Mouse (Mus musculus): ENCODE results near the gene Nhej1. TPM values are rescaled to one million over a fixed set of nuclear protein-coding genes. Genes with fewer than 3 reads are reported as not detected.

Gene Nhej1
- polyA plus RNA-seq, 1 experiment from 2014 or later: 6.0 TPM

DNA sequence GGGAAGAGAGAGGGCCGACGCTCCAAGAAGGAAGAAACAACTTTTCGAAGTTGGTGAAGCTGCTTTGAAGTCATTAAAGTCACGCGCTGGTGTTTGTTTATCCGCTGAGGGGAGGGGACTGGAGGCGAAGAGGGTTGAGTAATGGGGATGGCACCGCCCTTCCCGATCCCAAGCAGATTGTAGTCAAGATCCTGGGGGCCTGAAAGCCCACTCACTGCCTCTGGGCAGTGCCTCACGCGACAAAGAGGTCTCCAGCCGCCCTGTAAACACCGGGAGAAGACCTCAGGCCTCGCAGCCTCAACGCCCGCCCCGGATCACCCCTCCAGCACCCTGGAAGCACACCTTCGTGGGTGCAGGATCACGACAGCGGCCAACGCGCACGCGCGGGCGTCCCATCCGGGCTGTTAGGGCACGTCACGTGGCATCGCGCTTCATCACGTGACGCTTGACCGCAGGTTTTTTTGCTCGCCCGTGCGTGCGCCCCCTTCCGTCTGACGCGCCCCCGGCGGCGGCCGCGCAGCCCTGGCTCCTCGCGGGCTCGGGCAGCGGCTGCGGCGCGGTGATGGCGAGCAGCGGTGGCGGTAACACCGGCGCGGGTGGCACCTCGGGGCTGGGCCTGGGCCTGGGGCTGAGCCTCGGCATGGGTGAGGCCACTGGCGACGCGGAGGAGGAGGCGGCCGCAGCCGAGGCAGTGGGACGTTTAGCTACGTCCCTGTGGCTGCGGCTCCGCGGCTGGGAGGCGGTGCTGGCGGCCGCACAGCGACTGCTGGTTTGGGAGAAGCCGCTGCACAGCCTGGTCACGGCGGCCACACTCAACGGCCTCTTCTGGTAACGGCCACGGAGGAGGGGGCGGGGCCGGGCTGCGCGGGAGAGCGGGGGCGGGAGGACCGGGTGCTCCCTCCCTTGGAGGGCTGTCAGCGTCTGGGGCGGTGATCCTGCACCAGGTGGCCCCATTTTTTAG lies 17.6 kb upstream of the Nhej1 start, which contains the start of the genes Cnppd1 and Retreg2:
TSS of gene Cnppd1 (minus strand) at position 411 of the 961 bp plus-strand sequence.
TSS of gene Retreg2 (plus strand) at position 478 of the 961 bp plus-strand sequence.
- Histone ChIP-seq H3K36me3 (peaks cover 53% of the 10 kb centered on the region), H3K9me3 (replicated peaks) (no peaks in the 10 kb centered on the region), H3K27ac (replicated peaks) (peak within 1 kb of the TSS; percentile 98), H3K4me3 (replicated peaks) (peak within 1 kb of the TSS; percentile 78), H3K4me2 (peak within 1 kb of the TSS; percentile 96), H3K27me3 (replicated peaks) (no peaks in the 10 kb centered on the region), H3K9ac (replicated peaks) (peak within 1 kb of the TSS; percentile 81), H3K4me1 (peaks cover 44% of the 10 kb centered on the region)
- 0% methylated on average over 89 of the region's 91 CpGs for WGBS
- peak; percentile 90 for ATAC-seq (ENCODE audit: low FRiP score)

DNA sequence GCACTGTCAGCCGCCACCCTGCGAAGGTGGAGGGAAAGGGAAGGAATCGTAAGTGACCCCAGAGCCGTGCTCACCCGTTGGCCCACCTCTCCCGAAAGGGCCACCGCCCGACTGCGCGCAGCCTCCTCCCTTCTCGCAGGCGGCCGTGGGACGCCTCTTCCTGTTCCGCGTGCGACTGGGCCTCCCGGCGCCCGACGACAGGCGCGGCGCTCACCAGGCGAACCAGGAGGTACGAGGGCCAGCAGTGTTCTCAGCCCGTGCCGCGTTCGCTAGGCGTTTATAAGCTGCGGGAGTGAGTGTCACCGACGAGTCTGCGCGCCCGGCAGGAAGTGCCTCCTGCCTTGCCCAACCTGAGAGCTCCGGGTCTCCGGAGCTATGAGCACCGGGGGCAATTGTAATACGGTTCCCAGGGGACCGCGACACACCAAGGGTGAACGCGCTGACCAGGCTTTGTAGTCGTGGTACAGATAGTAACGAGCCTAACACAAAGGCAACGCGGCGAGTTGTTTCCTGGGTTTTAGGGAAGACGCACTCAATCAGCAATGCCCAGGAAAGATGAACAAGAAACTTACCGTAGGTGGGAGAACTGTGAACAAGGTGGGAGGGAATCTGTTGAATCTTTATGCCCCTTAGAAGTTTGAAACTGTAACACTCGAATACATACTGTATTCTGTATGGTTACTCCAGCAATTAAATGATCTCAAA lies 16.6 kb upstream of the Nhej1 start:
- H3K36me3 ChIP-seq: peaks cover 53% of the 10 kb centered on the region
- H3K9me3 ChIP-seq (replicated peaks): no peaks in the 10 kb centered on the region
- H3K4me2 ChIP-seq: peak overlapping the region; percentile 96
- H3K4me1 ChIP-seq: peaks cover 44% of the 10 kb centered on the region
- no peaks in the 10 kb centered on the region for H3K27me3 ChIP-seq (replicated peaks)
- WGBS: under 1% methylated on average over 53 of the region's 53 CpGs
- peak; percentile 16 for ATAC-seq (ENCODE audit: low FRiP score)
- H3K4me3 ChIP-seq (replicated peaks): peak overlapping the region; percentile 78
- peak overlapping the region; percentile 81 for H3K9ac ChIP-seq (replicated peaks)
- peak overlapping the region; percentile 98 for H3K27ac ChIP-seq (replicated peaks)

DNA sequence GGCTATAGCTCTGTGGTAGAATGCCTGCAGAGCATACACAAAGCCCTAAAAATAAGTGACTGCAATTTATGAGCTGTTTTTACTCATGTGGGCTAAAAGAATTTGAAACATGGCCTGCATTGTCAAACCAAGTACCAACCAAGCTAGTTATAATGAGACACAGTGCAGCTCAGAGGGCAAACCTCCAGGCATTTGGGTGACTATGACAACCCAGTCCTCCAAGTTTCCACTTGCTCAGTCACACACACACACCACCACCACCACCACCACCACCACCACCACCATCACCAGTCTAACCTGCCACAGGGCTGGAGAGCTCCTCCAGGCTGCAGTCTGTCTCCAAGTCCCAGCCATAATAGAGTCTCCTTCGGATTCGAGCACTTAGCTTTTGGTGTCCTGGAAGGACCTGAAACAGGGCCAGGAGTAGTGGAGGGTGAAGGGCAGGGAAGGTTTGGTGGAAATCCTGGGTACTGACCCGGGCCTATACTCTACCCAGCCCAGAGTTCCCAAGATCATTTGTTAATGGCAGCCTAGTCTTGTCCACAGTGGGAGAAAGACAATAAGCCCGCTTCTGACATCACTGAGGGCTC lies 15.7 kb upstream of the Nhej1 start:
- H3K4me1 ChIP-seq: peaks cover 44% of the 10 kb centered on the region
- H3K27me3 ChIP-seq (replicated peaks): no peaks in the 10 kb centered on the region
- WGBS: 59% methylated on average over 4 of the region's 4 CpGs
- peaks cover 53% of the 10 kb centered on the region for H3K36me3 ChIP-seq
- peak overlapping the region; percentile 78 for H3K4me3 ChIP-seq (replicated peaks)
- peak overlapping the region; percentile 81 for H3K9ac ChIP-seq (replicated peaks)
- H3K27ac ChIP-seq (replicated peaks): peak overlapping the region; percentile 98; the same call in 1 of the 2 replicates
- no peak for ATAC-seq (ENCODE audit: low FRiP score)
- peak overlapping the region; percentile 96 for H3K4me2 ChIP-seq
- H3K9me3 ChIP-seq (replicated peaks): no peaks in the 10 kb centered on the region

DNA sequence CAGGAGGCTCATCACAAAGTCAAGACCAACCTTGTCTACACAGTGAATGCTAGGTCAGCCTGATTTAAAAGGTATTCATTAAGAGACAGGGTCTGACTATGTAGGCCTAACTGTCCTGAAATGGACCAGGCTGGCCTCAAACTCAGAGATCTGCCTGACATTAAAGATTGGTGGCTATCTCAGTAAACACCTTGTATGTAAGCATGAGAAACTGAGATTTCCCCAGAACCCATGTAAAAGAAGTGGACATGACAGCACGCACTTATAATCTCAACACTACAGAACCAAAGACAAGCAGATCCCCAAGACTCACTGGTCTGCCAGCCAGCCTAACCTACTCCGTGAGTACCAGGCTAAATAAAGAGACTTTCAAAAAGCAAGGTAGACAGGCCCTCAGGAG lies 13.4 kb upstream of the Nhej1 start:
- H3K9ac ChIP-seq (replicated peaks): no peak overlapping the region
- H3K4me1 ChIP-seq: peaks cover 27% of the 10 kb centered on the region
- 98% methylated on average over 2 of the region's 2 CpGs for WGBS
- no peak overlapping the region for H3K4me3 ChIP-seq (replicated peaks)
- H3K4me2 ChIP-seq: no peak overlapping the region
- no peak overlapping the region for H3K27ac ChIP-seq (replicated peaks)
- H3K27me3 ChIP-seq (replicated peaks): no peaks in the 10 kb centered on the region
- no peak for ATAC-seq (ENCODE audit: low FRiP score)
- H3K9me3 ChIP-seq (replicated peaks): no peaks in the 10 kb centered on the region
- H3K36me3 ChIP-seq: peaks cover 46% of the 10 kb centered on the region

DNA sequence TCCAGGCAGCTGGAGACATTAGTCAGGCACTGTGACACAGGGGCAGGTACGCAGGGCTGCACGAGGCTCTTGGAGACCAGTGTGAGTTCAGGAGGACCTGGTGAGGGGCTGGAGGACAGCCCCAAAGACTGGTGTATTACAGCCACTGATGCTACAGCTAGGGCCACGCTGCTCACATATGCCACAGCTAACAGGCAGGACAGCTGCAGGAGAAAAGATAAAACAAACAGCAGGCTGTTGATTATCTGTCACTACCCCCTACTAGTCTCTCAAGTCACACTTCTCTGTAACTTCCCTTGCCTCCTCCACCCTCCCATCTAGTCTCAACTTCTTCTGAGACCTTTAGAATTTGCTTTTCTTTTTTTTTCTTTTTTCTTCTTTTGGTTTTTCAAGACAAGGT lies 11.7 kb upstream of the Nhej1 start:
- no peaks in the 10 kb centered on the region for H3K27me3 ChIP-seq (replicated peaks)
- H3K36me3 ChIP-seq: peaks cover 46% of the 10 kb centered on the region
- 83% methylated on average over 3 of the region's 3 CpGs for WGBS
- no peak overlapping the region for H3K4me3 ChIP-seq (replicated peaks)
- no peak overlapping the region for H3K9ac ChIP-seq (replicated peaks)
- no peak for ATAC-seq (ENCODE audit: low FRiP score)
- H3K4me1 ChIP-seq: peaks cover 27% of the 10 kb centered on the region
- H3K27ac ChIP-seq (replicated peaks): no peak overlapping the region
- H3K9me3 ChIP-seq (replicated peaks): no peaks in the 10 kb centered on the region
- no peak overlapping the region for H3K4me2 ChIP-seq

DNA sequence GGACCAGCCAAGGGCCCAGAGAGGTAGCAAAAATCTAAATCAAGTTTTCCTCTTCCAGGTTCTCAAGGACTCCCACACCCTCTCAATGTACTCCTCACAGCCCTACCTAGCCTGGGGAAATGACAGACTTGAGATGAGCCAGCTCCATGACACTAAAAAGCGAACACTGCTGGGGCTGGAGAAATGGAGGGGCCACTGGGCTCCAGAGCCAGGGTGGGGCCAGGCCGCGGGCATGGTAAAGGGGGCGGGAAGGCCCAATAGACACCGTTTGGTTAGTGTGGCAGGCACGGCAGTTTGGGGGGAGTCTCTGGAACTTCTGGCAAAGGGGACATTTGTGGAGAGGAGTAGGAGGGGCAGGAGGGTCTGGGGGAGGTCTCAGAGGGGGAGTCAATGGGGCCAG lies 11.3 kb upstream of the Nhej1 start:
- Histone ChIP-seq H3K4me2 (no peak overlapping the region), H3K4me3 (replicated peaks) (no peak overlapping the region), H3K4me1 (peaks cover 23% of the 10 kb centered on the region), H3K36me3 (peaks cover 46% of the 10 kb centered on the region), H3K9ac (replicated peaks) (no peak overlapping the region), H3K27me3 (replicated peaks) (no peaks in the 10 kb centered on the region), H3K27ac (replicated peaks) (no peak overlapping the region), H3K9me3 (replicated peaks) (no peaks in the 10 kb centered on the region)
- 89% methylated on average over 6 of the region's 6 CpGs for WGBS
- no peak for ATAC-seq (ENCODE audit: low FRiP score)

DNA sequence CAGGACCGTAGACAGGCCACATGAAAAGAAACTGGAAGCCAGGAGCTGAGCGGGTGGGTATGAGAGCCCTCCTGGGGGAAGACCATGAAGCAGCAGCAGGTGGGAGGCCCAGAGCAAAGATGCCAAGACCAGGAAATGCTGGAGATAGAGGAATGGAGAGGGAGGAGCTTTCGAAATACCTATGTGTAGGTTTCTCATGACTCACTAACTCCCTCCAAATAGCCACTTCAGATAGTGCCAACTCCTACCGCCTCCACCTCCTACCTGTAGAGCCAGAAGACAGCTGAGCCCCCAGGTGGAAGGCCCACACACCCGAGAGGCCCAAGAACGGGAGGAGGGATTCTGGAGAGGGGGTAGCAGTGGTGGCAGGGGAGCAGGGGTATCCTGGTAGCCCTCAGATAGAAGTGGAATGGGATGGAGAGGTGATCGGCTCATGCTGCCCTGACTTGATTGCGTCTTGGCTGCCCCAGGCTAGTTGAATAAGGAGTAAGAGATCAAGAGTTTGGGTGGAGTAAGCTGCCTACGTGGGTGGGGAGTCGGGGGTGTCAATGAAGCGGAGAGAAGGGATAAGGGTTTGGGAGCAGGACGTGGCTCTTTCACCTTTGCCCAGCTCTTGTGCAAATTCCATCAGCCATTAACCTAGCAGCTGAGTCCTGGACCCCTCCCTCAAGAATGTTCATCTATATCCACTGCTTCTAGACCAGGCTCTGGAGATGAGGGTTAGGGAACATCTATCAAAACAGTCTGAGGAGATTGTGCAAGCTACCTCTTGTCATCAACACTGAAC lies 8.6 kb upstream of the Nhej1 start, which contains the start of gene Slc23a3:
TSS of gene Slc23a3 (minus strand) at position 470 of the 787 bp plus-strand sequence.
- H3K27me3 ChIP-seq (replicated peaks): 0 out of 2 replicates have a peak, but pooled peaks cover 2% of the 10 kb centered on the region
- H3K36me3 ChIP-seq: peaks cover 35% of the 10 kb centered on the region
- H3K4me2 ChIP-seq: no peak within 1 kb of the TSS
- H3K27ac ChIP-seq (replicated peaks): no peak within 1 kb of the TSS
- H3K9ac ChIP-seq (replicated peaks): no peak within 1 kb of the TSS
- H3K9me3 ChIP-seq (replicated peaks): no peaks in the 10 kb centered on the region
- no peak within 1 kb of the TSS for H3K4me3 ChIP-seq (replicated peaks)
- WGBS: 69% methylated on average over 12 of the region's 12 CpGs
- no peaks in the 10 kb centered on the region for H3K4me1 ChIP-seq
- no peak for ATAC-seq (ENCODE audit: low FRiP score)

DNA sequence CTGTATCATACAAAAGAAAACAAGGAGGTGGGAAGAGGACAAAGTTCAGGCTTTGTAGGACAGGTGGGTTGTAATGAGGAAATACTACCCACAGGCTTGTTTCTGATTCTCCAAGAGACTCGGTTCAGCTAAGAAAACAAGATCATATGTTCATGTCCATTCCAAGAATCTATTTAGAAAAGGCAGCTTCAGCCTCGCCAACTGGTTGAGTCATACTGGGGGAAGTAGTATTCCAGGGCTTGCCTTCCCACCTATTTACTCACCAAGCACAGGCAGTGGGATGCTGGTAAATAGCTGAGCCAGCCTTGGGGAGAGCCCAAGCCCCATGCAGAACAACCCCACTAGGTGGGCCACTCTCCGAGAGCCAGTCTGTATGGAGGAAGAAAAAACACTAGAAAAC lies 3.6 kb upstream of the Nhej1 start:
- Histone ChIP-seq H3K9ac (replicated peaks) (no peak overlapping the region), H3K27ac (replicated peaks) (no peak overlapping the region), H3K27me3 (replicated peaks) (0 out of 2 replicates have a peak, but pooled peaks cover 2% of the 10 kb centered on the region), H3K4me2 (no peak overlapping the region), H3K9me3 (replicated peaks) (no peaks in the 10 kb centered on the region), H3K4me3 (replicated peaks) (no peak overlapping the region), H3K4me1 (peaks cover 12% of the 10 kb centered on the region), H3K36me3 (no peaks in the 10 kb centered on the region)
- ATAC-seq (ENCODE audit: low FRiP score): no peak
- WGBS: 86% methylated on average over 3 of the region's 3 CpGs

DNA sequence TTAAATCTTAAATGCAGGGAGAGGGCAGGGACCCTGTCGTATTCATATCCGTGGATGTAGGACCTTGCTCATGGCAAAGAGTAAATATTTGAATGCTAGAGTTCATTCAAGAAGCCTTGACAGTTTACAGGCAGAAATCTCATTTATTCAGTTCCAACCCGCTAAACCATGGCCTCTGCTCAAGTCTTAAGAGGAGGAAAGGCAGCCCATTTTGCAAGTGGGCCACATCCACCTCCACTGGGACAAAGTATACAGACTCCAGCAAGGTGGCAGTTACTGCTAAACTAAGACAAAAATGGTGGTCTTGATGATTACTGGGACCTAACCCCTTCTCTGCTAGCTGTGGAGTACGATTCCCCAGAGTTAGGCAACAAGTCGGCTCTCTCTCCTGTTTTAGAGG lies 418 bp upstream of the Nhej1 start:
- 32% methylated on average over 5 of the region's 5 CpGs for WGBS
- 0 out of 2 replicates have a peak, but pooled peaks cover 2% of the 10 kb centered on the region for H3K27me3 ChIP-seq (replicated peaks)
- H3K4me2 ChIP-seq: peak overlapping the region; percentile 62
- H3K4me3 ChIP-seq (replicated peaks): peak overlapping the region; percentile 72
- no peak for ATAC-seq (ENCODE audit: low FRiP score)
- peak overlapping the region; percentile 72; the same call in 1 of the 2 replicates for H3K9ac ChIP-seq (replicated peaks)
- peaks cover 12% of the 10 kb centered on the region for H3K4me1 ChIP-seq
- H3K36me3 ChIP-seq: no peaks in the 10 kb centered on the region
- no peaks in the 10 kb centered on the region for H3K9me3 ChIP-seq (replicated peaks)
- H3K27ac ChIP-seq (replicated peaks): peak overlapping the region; percentile 97

DNA sequence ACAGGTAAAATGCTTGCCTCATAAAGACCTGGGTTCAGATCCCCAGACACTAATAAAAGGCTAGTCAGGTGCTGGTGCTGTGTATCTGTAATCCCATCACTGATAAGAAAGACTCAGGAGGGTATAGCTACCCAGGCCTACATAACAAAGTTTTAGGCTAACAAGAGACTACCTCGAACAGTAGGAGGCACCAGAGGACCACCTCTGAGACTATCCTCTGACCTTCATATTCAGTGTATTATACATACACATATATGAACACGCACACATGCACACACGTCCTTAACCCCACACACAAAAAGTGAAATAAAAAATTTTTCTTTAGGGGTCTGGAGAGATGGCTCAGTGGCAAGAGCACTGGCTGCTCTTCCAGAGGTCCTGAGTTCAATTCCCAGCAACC lies 2.8 kb downstream of the Nhej1 start:
- Histone ChIP-seq H3K4me2 (no peak overlapping the region), H3K9me3 (replicated peaks) (no peaks in the 10 kb centered on the region), H3K36me3 (no peaks in the 10 kb centered on the region), H3K4me1 (peaks cover 12% of the 10 kb centered on the region), H3K9ac (replicated peaks) (no peak overlapping the region), H3K27me3 (replicated peaks) (no peaks in the 10 kb centered on the region), H3K4me3 (replicated peaks) (no peak overlapping the region), H3K27ac (replicated peaks) (no peak overlapping the region)
- 88% methylated on average over 3 of the region's 3 CpGs for WGBS
- no peak for ATAC-seq (ENCODE audit: low FRiP score)

DNA sequence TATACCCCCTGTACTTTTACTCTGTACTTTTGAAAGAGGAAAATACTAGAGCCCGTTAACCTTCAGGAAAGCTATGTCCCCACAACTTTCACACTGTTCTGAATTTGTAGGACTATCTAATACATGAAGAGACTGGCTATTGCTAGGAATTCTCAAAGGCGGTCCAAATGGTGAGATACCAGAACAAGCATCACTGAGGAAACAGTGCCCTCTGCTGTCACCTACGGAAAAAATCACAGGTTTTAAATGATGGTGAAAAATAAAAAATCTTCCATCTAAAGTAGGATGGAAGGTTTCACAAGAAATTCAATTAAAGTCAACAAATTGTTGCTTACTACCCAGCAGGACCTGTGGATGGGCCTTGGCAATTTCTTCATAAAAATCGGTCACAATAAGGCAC lies 72.9 kb downstream of the Nhej1 start:
- H3K4me1 ChIP-seq: no peaks in the 10 kb centered on the region
- no peak overlapping the region for H3K27ac ChIP-seq (replicated peaks)
- H3K36me3 ChIP-seq: no peaks in the 10 kb centered on the region
- H3K4me2 ChIP-seq: no peak overlapping the region
- H3K9ac ChIP-seq (replicated peaks): no peak overlapping the region
- no peaks in the 10 kb centered on the region for H3K27me3 ChIP-seq (replicated peaks)
- no peaks in the 10 kb centered on the region for H3K9me3 ChIP-seq (replicated peaks)
- H3K4me3 ChIP-seq (replicated peaks): no peak overlapping the region
- WGBS: 40% methylated on average over 4 of the region's 4 CpGs
- ATAC-seq (ENCODE audit: low FRiP score): no peak

Measured in neural tube, embryonic 15.5 days (tissue).